ENCODE assay signal across 9 mouse cellular contexts in the genomic region with DNA sequence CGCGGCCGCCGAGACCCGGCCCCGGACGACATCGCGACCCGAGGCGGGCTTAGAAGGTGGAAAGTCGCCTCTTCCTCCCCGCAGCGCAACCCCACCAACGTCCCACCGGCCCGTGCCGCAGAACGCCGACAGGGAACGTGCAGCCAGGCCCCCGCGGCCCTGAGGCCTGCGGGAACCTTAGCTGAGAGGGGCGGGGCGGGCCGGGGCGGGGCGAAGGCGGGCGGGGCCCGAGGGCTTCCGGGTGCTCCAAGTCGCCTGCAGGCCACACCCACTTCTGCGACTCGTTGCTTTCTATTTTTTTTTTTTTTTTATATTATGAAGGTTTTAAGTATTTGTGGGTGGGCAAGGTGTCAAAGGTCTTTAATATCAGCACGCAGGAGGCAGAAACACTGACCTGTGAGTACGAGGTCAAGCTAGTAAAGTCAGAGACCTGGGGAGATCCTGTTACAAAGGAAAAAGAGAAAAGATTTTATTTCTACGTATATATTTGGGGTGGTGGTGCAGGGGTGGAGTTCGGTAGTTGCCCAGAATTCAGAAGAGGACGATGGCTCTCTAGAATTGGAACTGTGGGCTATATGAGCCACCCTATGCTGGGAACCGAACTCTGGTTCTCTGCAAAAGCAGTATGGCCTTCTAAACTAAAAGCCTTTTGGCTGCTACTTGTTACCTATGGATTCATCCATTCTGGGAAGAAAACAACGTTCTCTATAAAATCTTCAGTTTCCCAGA. TPM values are rescaled to one million over a fixed set of nuclear protein-coding genes. Genes with fewer than 3 reads are reported as not detected.
DNase-seq lines count a peak whose midpoint lies in the region; ATAC-seq and TF ChIP-seq lines count a peak whose summit lies in the region.
"Had no signal": no experiment of that assay in that cellular context is flagged by ENCODE, and none has a peak within 500 bp of the region (broad histone marks: within the 10 kb centered on the region; RNA-seq: fewer than 3 reads in every experiment).

No protein-coding gene starts in this region.

- H3K4me1 ChIP-seq in cerebellum, adult 2 months (ENCODE audit: control insufficient read depth, insufficient read depth, low read length) = no peaks in the 10 kb centered on the region; the same call in 1 of the 2 replicates
- H3K4me1 ChIP-seq in intestine, embryonic 14.5 days (replicated peaks; ENCODE audit: control insufficient read depth, insufficient read depth, low read length) = no peaks in the 10 kb centered on the region; the same call in none of the 2 replicates
- H3K4me1 ChIP-seq in liver, embryonic 11.5 days (replicated peaks; ENCODE audit: control insufficient read depth, insufficient read depth, low read length) = peaks cover 3% of the 10 kb centered on the region; the same call in 1 of the 2 replicates
- H3K4me1 ChIP-seq in midbrain, postnatal 0 days (ENCODE audit: insufficient read depth, low read length) = 0 out of 2 replicates have a peak, but pooled peaks cover 3% of the 10 kb centered on the region
- no peaks in the 10 kb centered on the region; the same call in 1 of the 2 replicates for H3K4me1 ChIP-seq in stomach, embryonic 15.5 days

- peak overlapping the region; percentile 85 for H3K9ac ChIP-seq in intestine, embryonic 14.5 days (ENCODE audit: low read length)
- peak overlapping the region; percentile 84 for H3K9ac ChIP-seq in liver, embryonic 11.5 days (ENCODE audit: low read depth, low read length)
- peak overlapping the region; percentile 96 for H3K9ac ChIP-seq in midbrain, postnatal 0 days (replicated peaks; ENCODE audit: low read length, poor library complexity, severe bottlenecking)
- H3K9ac ChIP-seq in stomach, embryonic 15.5 days = peak overlapping the region; percentile 73

- peak; percentile 84 for TF ChIP-seq POLR2A in cerebellum, adult 2 months (IDR thresholded peaks at IDR 0.05; ENCODE audit: borderline replicate concordance, insufficient read depth, low read length)

- H3K4me3 ChIP-seq in cerebellum, adult 2 months (replicated peaks; ENCODE audit: insufficient read depth, low read depth, low read length) = peak overlapping the region; percentile 92
- H3K4me3 ChIP-seq in intestine, embryonic 14.5 days (ENCODE audit: low read depth, low read length) = peak overlapping the region; percentile 82
- H3K4me3 ChIP-seq in liver, embryonic 11.5 days (ENCODE audit: low read depth, low read length) = peak overlapping the region; percentile 82
- H3K4me3 ChIP-seq in midbrain, postnatal 0 days (ENCODE audit: low read depth, low read length) = peak overlapping the region; percentile 84
- peak overlapping the region; percentile 91 for H3K4me3 ChIP-seq in stomach, embryonic 15.5 days (replicated peaks)

- ATAC-seq in intestine, embryonic 14.5 days (replicated peaks; ENCODE audit: low FRiP score, low TSS enrichment, low read depth) = peak; percentile 90
- ATAC-seq in liver, embryonic 11.5 days (replicated peaks; ENCODE audit: low FRiP score) = peak; percentile 91
- ATAC-seq in midbrain, postnatal 0 days (ENCODE audit: low FRiP score) = peak; percentile 82
- ATAC-seq in stomach, embryonic 15.5 days (ENCODE audit: insufficient read depth, low FRiP score, low read depth) = peak; percentile 91

- peak; percentile 11 to 51 for DNase-seq in urinary bladder, postnatal 36 days (ENCODE audit: low spot score in 2 of 2)
- no peak for DNase-seq in urinary bladder, postnatal 10 days (ENCODE audit: low spot score)
- peak in 1 of 2 experiments; percentile 75 for DNase-seq in cerebellum, adult 2 months
- peak; percentile 56 for DNase-seq in gastrocnemius, adult 18-20 months (ENCODE audit: low spot score)
- DNase-seq in intestine, embryonic 14.5 days (ENCODE audit: low spot score) = peak; percentile 93
- peak; percentile 89 for DNase-seq in liver, embryonic 11.5 days (ENCODE audit: low spot score)
- DNase-seq in midbrain, postnatal 0 days (ENCODE audit: low spot score) = peak; percentile 76

- peak overlapping the region; percentile 58 for H3K4me2 ChIP-seq in intestine, embryonic 14.5 days (ENCODE audit: low read length)
- peak overlapping the region; percentile 61 for H3K4me2 ChIP-seq in liver, embryonic 11.5 days
- H3K4me2 ChIP-seq in midbrain, postnatal 0 days (ENCODE audit: low read depth, low read length, poor library complexity, severe bottlenecking) = peak overlapping the region; percentile 51
- H3K4me2 ChIP-seq in stomach, embryonic 15.5 days = peak overlapping the region; percentile 66

- no peaks in the 10 kb centered on the region for H3K9me3 ChIP-seq in intestine, embryonic 14.5 days (ENCODE audit: control insufficient read depth, low read length)
- H3K9me3 ChIP-seq in liver, embryonic 11.5 days (ENCODE audit: control insufficient read depth, low read length) = no peaks in the 10 kb centered on the region
- H3K9me3 ChIP-seq in midbrain, postnatal 0 days (ENCODE audit: low read length) = no peaks in the 10 kb centered on the region
- no peaks in the 10 kb centered on the region for H3K9me3 ChIP-seq in stomach, embryonic 15.5 days

- peaks cover 13% of the 10 kb centered on the region; the same call in 1 of the 2 replicates for H3K36me3 ChIP-seq in intestine, embryonic 14.5 days (ENCODE audit: control insufficient read depth, insufficient read depth, low read length)
- no peaks in the 10 kb centered on the region; the same call in 1 of the 2 replicates for H3K36me3 ChIP-seq in liver, embryonic 11.5 days (ENCODE audit: control insufficient read depth, insufficient read depth, low read length)
- no peaks in the 10 kb centered on the region for H3K36me3 ChIP-seq in midbrain, postnatal 0 days (ENCODE audit: insufficient read depth, low read length)
- H3K36me3 ChIP-seq in stomach, embryonic 15.5 days = peaks cover 3% of the 10 kb centered on the region; the same call in 1 of the 2 replicates

- H3K27me3 ChIP-seq in cerebellum, adult 2 months (ENCODE audit: control insufficient read depth, insufficient read depth, low read length) = no peaks in the 10 kb centered on the region
- no peaks in the 10 kb centered on the region for H3K27me3 ChIP-seq in intestine, embryonic 14.5 days (replicated peaks; ENCODE audit: control insufficient read depth, insufficient read depth, low read length)
- H3K27me3 ChIP-seq in liver, embryonic 11.5 days (replicated peaks; ENCODE audit: control insufficient read depth, insufficient read depth, low read length) = no peaks in the 10 kb centered on the region
- no peaks in the 10 kb centered on the region for H3K27me3 ChIP-seq in midbrain, postnatal 0 days (ENCODE audit: insufficient read depth, low read length)
- H3K27me3 ChIP-seq in stomach, embryonic 15.5 days (replicated peaks) = no peaks in the 10 kb centered on the region

- WGBS in cerebellum, adult 2 months = 3% methylated on average over 43 of the region's 43 CpGs
- 4% methylated on average over 30 of the region's 43 CpGs for WGBS in intestine, embryonic 14.5 days
- WGBS in liver, embryonic 11.5 days = 3% methylated on average over 43 of the region's 43 CpGs
- WGBS in midbrain, postnatal 0 days = 3% methylated on average over 40 of the region's 43 CpGs
- 3% methylated on average over 43 of the region's 43 CpGs for WGBS in stomach, embryonic 15.5 days

- TF ChIP-seq CTCF in cerebellum, adult 2 months (IDR thresholded peaks at IDR 0.05; ENCODE audit: borderline replicate concordance, insufficient read depth, low read depth, low read length) = no peak
- no peak for TF ChIP-seq CTCF in midbrain, postnatal 0 days (IDR thresholded peaks at IDR 0.05)

- H3K27ac ChIP-seq in cerebellum, adult 2 months (ENCODE audit: insufficient read depth, low read length) = peak overlapping the region; percentile 82
- peak overlapping the region; percentile 86 for H3K27ac ChIP-seq in intestine, embryonic 14.5 days (ENCODE audit: low read depth)
- peak overlapping the region; percentile 80 for H3K27ac ChIP-seq in liver, embryonic 11.5 days (ENCODE audit: low read depth, low read length)
- peak overlapping the region; percentile 92 for H3K27ac ChIP-seq in midbrain, postnatal 0 days (ENCODE audit: low read depth, low read length)
- H3K27ac ChIP-seq in stomach, embryonic 15.5 days = peak overlapping the region; percentile 87

RNA-seq across cellular contexts. Expression of a gene that starts 1.2 kb away (rescaled TPM):
- polyA plus RNA-seq in cerebellum, adult 2 months (2012; rRNA removed) = 87.5 and 91.6 TPM in 2 replicates
- 10 to 100 TPM; 37.0 to 37.5 TPM for total RNA-seq in gastrocnemius, adult 18-20 months (2021)
- 82.2 and 84.3 TPM in 2 replicates for polyA plus RNA-seq in intestine, embryonic 14.5 days (2014; fragmentation: Nextera tagmentation; extraction: Ambion mirVana)
- polyA plus RNA-seq in liver, embryonic 11.5 days (2014; fragmentation: Nextera tagmentation; extraction: Ambion mirVana) = 74.2 and 79.8 TPM in 2 replicates
- total RNA-seq in midbrain, postnatal 0 days (2014; rRNA removed) = 59.4 and 60.4 TPM in 2 replicates
- polyA plus RNA-seq in midbrain, postnatal 0 days (2015; fragmentation: Nextera tagmentation; extraction: Ambion mirVana) = 75.8 and 81.7 TPM in 2 replicates
- 79.5 and 81.0 TPM in 2 replicates for polyA plus RNA-seq in stomach, embryonic 15.5 days (2015; fragmentation: Nextera tagmentation; extraction: Ambion mirVana)

RNA-seq across cellular contexts. Expression of a gene that starts 7.2 kb away (rescaled TPM):
- 15.4 and 16.1 TPM in 2 replicates for polyA plus RNA-seq in cerebellum, adult 2 months (2012; rRNA removed)
- total RNA-seq in gastrocnemius, adult 18-20 months (2021) = 1 to 10 TPM; 8.5 to 8.9 TPM
- polyA plus RNA-seq in intestine, embryonic 14.5 days (2014; fragmentation: Nextera tagmentation; extraction: Ambion mirVana) = 14.2 and 18.6 TPM in 2 replicates
- polyA plus RNA-seq in liver, embryonic 11.5 days (2014; fragmentation: Nextera tagmentation; extraction: Ambion mirVana) = 7.8 and 8.7 TPM in 2 replicates
- total RNA-seq in midbrain, postnatal 0 days (2014; rRNA removed) = 38.2 and 40.0 TPM in 2 replicates
- 19.7 and 22.6 TPM in 2 replicates for polyA plus RNA-seq in midbrain, postnatal 0 days (2015; fragmentation: Nextera tagmentation; extraction: Ambion mirVana)
- polyA plus RNA-seq in stomach, embryonic 15.5 days (2015; fragmentation: Nextera tagmentation; extraction: Ambion mirVana) = 9.9 and 12.4 TPM in 2 replicates

RNA-seq across cellular contexts. Expression of a gene that starts 14.2 kb away (rescaled TPM):
- not detected in 2 replicates for polyA plus RNA-seq in cerebellum, adult 2 months (2012; rRNA removed)
- not detected for total RNA-seq in gastrocnemius, adult 18-20 months (2021)
- not detected in 2 replicates for polyA plus RNA-seq in intestine, embryonic 14.5 days (2014; fragmentation: Nextera tagmentation; extraction: Ambion mirVana)
- polyA plus RNA-seq in liver, embryonic 11.5 days (2014; fragmentation: Nextera tagmentation; extraction: Ambion mirVana) = not detected in 2 replicates
- not detected in 2 replicates for total RNA-seq in midbrain, postnatal 0 days (2014; rRNA removed)
- not detected in 2 replicates for polyA plus RNA-seq in midbrain, postnatal 0 days (2015; fragmentation: Nextera tagmentation; extraction: Ambion mirVana)
- not detected in 2 replicates for polyA plus RNA-seq in stomach, embryonic 15.5 days (2015; fragmentation: Nextera tagmentation; extraction: Ambion mirVana)
- polyA plus RNA-seq: gonadal fat pad, adult 2 months had no signal

RNA-seq across cellular contexts. Expression of a gene that starts 57.0 kb away (rescaled TPM):
- polyA plus RNA-seq in cerebellum, adult 2 months (2012; rRNA removed) = 8.6 and 9.0 TPM in 2 replicates
- total RNA-seq in gastrocnemius, adult 18-20 months (2021) = under 1 TPM; 0.32 to 0.38 TPM
- 5.3 and 5.9 TPM in 2 replicates for polyA plus RNA-seq in intestine, embryonic 14.5 days (2014; fragmentation: Nextera tagmentation; extraction: Ambion mirVana)
- polyA plus RNA-seq in liver, embryonic 11.5 days (2014; fragmentation: Nextera tagmentation; extraction: Ambion mirVana) = 2.5 and 3.6 TPM in 2 replicates
- total RNA-seq in midbrain, postnatal 0 days (2014; rRNA removed) = 18.7 and 21.5 TPM in 2 replicates
- 19.3 and 20.2 TPM in 2 replicates for polyA plus RNA-seq in midbrain, postnatal 0 days (2015; fragmentation: Nextera tagmentation; extraction: Ambion mirVana)
- 4.0 and 5.6 TPM in 2 replicates for polyA plus RNA-seq in stomach, embryonic 15.5 days (2015; fragmentation: Nextera tagmentation; extraction: Ambion mirVana)
